Mouse (Mus musculus): ENCODE results near the gene Myl12a. TPM values are rescaled to one million over a fixed set of nuclear protein-coding genes. Genes with fewer than 3 reads are reported as not detected.
A peak's percentile ranks its signal among the peaks of the same experiment; 100 is the strongest.
"Not testable (repeated sequence)": the region's sequence is repeated elsewhere in the genome, so short reads cannot be mapped to it uniquely, and the experiment has no call there.

Myl12a gene
- polyA plus RNA-seq, 1 experiment, result 770 TPM

DNA sequence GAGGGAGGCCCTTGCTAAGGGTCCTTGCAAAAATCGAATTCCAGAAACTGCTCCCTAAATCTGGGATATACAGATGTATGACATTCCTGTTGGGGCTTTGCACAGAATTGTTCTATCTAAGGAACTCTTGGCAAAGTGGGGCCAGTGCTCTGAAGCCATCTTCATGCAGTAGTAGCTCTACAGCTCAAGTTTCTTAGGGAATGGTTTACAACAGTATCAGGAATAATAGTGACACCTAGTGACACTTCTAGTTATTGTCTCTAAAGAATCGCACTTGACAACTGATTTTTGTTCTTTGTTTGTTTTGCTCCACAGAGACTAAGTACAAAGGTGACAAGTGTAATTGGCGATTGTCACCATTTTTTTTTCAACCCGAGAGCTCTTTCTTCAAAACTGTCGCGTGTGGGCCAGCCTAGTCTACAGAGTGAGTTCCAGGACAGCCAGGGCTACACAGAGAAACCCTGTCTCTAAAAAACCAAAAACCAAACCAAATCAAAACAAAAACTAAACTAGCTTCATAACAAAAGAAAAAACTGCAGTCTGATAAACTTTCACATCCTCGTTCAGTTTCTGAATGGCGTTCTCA is 34.0 kb downstream of the Myl12a start:
- Histone ChIP-seq H3K27me3 (ENCODE audit: control insufficient read depth, insufficient read depth, insufficient read length) (no peaks in the 10 kb centered on the region), H3K36me3 (ENCODE audit: control insufficient read depth, insufficient read depth) (peaks cover 6% of the 10 kb centered on the region), H3K79me2 (ENCODE audit: control insufficient read depth, insufficient read depth) (no peaks in the 10 kb centered on the region), H3ac (ENCODE audit: control insufficient read depth, insufficient read length, low read depth) (no peak overlapping the region), H3K4me3 (ENCODE audit: insufficient read depth, poor library complexity, severe bottlenecking) (no peak overlapping the region), H3K79me3 (ENCODE audit: low read depth) (no peaks in the 10 kb centered on the region)
- peak; percentile 3 for TF ChIP-seq CTCF (IDR thresholded peaks at IDR 0.05; ENCODE audit: control insufficient read depth, insufficient read depth, insufficient read length)
- TF ChIP-seq MYOD1 (IDR thresholded peaks at IDR 0.05; ENCODE audit: control insufficient read depth, insufficient read length, low read depth), result no peak

DNA sequence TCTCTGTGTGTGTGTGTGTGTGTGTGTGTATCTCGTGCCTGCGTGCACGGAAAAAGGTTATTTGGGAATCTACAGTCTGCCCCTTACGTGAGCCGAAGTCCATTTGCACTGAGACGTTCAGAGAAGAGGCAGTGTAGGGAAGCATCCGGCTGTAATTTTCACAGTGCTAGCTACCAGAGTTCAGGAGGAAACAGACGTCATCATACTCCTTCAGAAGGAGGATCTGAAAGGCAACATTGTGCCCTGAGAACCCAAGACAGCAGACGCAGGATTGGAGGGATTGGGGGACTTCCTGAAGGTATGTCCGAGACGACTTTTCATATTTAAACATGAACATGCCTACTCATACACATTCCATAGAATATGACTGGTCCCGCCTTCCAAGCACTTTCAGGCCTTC is 35.0 kb downstream of the Myl12a start:
- Histone ChIP-seq H3K4me3 (ENCODE audit: insufficient read depth, poor library complexity, severe bottlenecking) (no peak overlapping the region), H3K27me3 (ENCODE audit: control insufficient read depth, insufficient read depth, insufficient read length) (no peaks in the 10 kb centered on the region), H3K79me3 (ENCODE audit: low read depth) (no peaks in the 10 kb centered on the region), H3K79me2 (ENCODE audit: control insufficient read depth, insufficient read depth) (no peaks in the 10 kb centered on the region), H3ac (ENCODE audit: control insufficient read depth, insufficient read length, low read depth) (no peak overlapping the region), H3K36me3 (ENCODE audit: control insufficient read depth, insufficient read depth) (no peaks in the 10 kb centered on the region)
- TF ChIP-seq CTCF (IDR thresholded peaks at IDR 0.05; ENCODE audit: control insufficient read depth, insufficient read depth, insufficient read length) (no peak), MAX (IDR thresholded peaks at IDR 0.05) (no peak), USF1 (IDR thresholded peaks at IDR 0.05; ENCODE audit: low read depth) (no peak)

DNA sequence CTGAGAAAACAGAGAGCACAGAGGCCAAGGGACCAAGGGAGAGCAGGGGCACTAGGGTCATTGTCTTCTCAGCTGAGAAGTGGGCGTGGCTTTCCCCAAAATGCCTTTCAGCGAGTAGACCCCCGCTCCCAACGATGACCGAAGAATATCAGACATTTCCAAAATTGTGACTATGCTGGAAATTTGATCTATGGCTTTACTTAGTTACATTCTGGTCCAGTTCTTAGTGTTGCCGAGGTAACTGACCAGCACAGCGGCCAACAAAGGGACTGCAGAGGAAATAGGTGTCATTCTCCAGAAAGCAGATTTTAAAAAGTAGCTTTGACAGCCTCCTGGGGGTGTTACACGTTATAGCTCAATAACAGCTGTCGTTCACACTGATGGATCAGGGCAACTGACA is 35.5 kb downstream of the Myl12a start:
- TF ChIP-seq MYOD1 (IDR thresholded peaks at IDR 0.05; ENCODE audit: control insufficient read depth, insufficient read length, low read depth) (no peak), MYOG (IDR thresholded peaks at IDR 0.05; ENCODE audit: control insufficient read depth, extremely low read depth, insufficient read length) (no peak), MAX (IDR thresholded peaks at IDR 0.05) (no peak), CTCF (IDR thresholded peaks at IDR 0.05; ENCODE audit: control insufficient read depth, insufficient read depth, insufficient read length) (no peak), FOSL1 (IDR thresholded peaks at IDR 0.05; ENCODE audit: insufficient read depth, low read length, poor library complexity, severe bottlenecking) (no peak), CEBPB (IDR thresholded peaks at IDR 0.05; ENCODE audit: low read depth) (no peak), USF1 (IDR thresholded peaks at IDR 0.05; ENCODE audit: low read depth) (no peak)
- no peaks in the 10 kb centered on the region for H3K27me3 ChIP-seq (ENCODE audit: control insufficient read depth, insufficient read depth, insufficient read length)
- no peak overlapping the region for H3ac ChIP-seq (ENCODE audit: control insufficient read depth, insufficient read length, low read depth)
- H3K36me3 ChIP-seq (ENCODE audit: control insufficient read depth, insufficient read depth), result no peaks in the 10 kb centered on the region
- no peak overlapping the region for H3K4me3 ChIP-seq (ENCODE audit: insufficient read depth, poor library complexity, severe bottlenecking)
- H3K79me2 ChIP-seq (ENCODE audit: control insufficient read depth, insufficient read depth), result no peaks in the 10 kb centered on the region
- H3K79me3 ChIP-seq (ENCODE audit: low read depth), result no peaks in the 10 kb centered on the region

DNA sequence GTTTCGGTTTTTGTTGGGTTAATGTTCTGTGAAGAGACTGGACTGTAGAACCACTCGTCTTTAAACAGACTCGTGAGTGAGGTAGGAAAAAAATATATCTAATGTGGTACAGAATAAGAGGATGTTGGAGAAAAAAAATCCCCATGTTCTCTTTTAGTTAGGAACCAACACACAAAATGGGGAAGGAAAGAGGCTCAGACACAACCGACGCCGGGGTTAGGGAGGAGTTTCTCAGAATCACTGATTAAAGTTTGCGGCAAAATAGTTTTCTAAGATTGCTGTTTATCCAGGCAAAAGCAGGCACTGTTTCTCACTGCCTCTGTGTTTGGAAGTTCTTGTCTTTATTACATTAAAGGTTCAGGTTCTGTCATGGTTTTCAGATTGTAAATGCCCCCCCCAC is 36.6 kb downstream of the Myl12a start:
- TF ChIP-seq MYOG (IDR thresholded peaks at IDR 0.05; ENCODE audit: control insufficient read depth, extremely low read depth, insufficient read length) (no peak), CTCF (IDR thresholded peaks at IDR 0.05; ENCODE audit: control insufficient read depth, insufficient read depth, insufficient read length) (no peak), MAX (IDR thresholded peaks at IDR 0.05) (no peak), CEBPB (IDR thresholded peaks at IDR 0.05; ENCODE audit: low read depth) (no peak), USF1 (IDR thresholded peaks at IDR 0.05; ENCODE audit: low read depth) (no peak), FOSL1 (IDR thresholded peaks at IDR 0.05; ENCODE audit: insufficient read depth, low read length, poor library complexity, severe bottlenecking) (no peak), MYOD1 (IDR thresholded peaks at IDR 0.05; ENCODE audit: control insufficient read depth, insufficient read length, low read depth) (no peak)
- H3K27me3 ChIP-seq (ENCODE audit: control insufficient read depth, insufficient read depth, insufficient read length), result no peaks in the 10 kb centered on the region
- H3ac ChIP-seq (ENCODE audit: control insufficient read depth, insufficient read length, low read depth), result no peak overlapping the region

DNA sequence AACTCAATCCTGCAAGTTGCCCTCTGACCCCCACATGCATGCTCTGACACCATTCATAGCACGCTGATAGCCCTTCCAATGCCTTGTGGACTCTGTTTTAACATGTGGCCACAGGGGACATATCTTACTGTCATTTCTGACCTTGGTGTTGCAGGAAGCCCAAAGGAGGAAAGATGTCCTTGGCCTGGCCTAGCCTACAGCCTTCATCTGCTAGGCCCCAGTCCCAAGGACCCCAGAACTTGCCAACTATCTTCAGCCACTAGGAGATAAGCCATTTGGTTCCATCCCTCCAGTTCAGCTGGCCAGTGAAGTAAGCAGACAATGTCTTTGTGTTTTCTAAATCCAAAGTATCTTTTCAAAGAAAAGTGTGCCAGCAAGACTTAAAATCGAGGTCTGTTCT is 37.4 kb downstream of the Myl12a start:
- Histone ChIP-seq H3K79me2 (ENCODE audit: control insufficient read depth, insufficient read depth) (no peaks in the 10 kb centered on the region), H3K79me3 (ENCODE audit: low read depth) (no peaks in the 10 kb centered on the region), H3ac (ENCODE audit: control insufficient read depth, insufficient read length, low read depth) (no peak overlapping the region), H3K4me3 (ENCODE audit: insufficient read depth, poor library complexity, severe bottlenecking) (no peak overlapping the region), H3K36me3 (ENCODE audit: control insufficient read depth, insufficient read depth) (no peaks in the 10 kb centered on the region), H3K27me3 (ENCODE audit: control insufficient read depth, insufficient read depth, insufficient read length) (no peaks in the 10 kb centered on the region)
- TF ChIP-seq MAX (IDR thresholded peaks at IDR 0.05) (no peak), USF1 (IDR thresholded peaks at IDR 0.05; ENCODE audit: low read depth) (no peak), CEBPB (IDR thresholded peaks at IDR 0.05; ENCODE audit: low read depth) (no peak), FOSL1 (IDR thresholded peaks at IDR 0.05; ENCODE audit: insufficient read depth, low read length, poor library complexity, severe bottlenecking) (no peak), CTCF (IDR thresholded peaks at IDR 0.05; ENCODE audit: control insufficient read depth, insufficient read depth, insufficient read length) (no peak), MYOD1 (IDR thresholded peaks at IDR 0.05; ENCODE audit: control insufficient read depth, insufficient read length, low read depth) (no peak), MYOG (IDR thresholded peaks at IDR 0.05; ENCODE audit: control insufficient read depth, extremely low read depth, insufficient read length) (no peak)

More for the DNA sequence above, 36.6 kb downstream of the Myl12a start:
- Histone ChIP-seq H3K79me2 (ENCODE audit: control insufficient read depth, insufficient read depth) (no peaks in the 10 kb centered on the region), H3K4me3 (ENCODE audit: insufficient read depth, poor library complexity, severe bottlenecking) (no peak overlapping the region), H3K36me3 (ENCODE audit: control insufficient read depth, insufficient read depth) (no peaks in the 10 kb centered on the region), H3K79me3 (ENCODE audit: low read depth) (no peaks in the 10 kb centered on the region)

DNA sequence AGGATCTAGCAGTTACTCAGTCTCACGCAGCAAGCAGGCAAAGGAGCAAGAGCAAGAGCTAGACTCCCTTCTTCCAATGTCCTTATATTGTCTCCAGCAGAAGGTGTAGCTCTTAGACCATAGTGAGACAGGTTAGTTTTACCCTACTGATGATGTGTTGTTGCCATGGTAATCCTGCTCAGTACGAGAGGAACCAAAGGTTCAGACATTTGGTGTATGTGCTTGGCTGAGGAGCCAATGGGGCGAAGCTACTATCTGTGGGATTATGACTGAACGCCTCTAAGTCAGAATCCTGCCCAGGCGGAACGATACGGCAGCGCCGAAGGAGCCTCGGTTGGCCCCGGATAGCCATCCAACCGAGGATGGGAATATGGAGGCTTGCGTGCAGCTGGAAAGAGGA is 39.1 kb downstream of the Myl12a start:
- not testable (repeated sequence) for H3K4me3 ChIP-seq (ENCODE audit: insufficient read depth, poor library complexity, severe bottlenecking); H3K79me3 ChIP-seq (ENCODE audit: low read depth); H3ac ChIP-seq (ENCODE audit: control insufficient read depth, insufficient read length, low read depth); H3K36me3 ChIP-seq (ENCODE audit: control insufficient read depth, insufficient read depth); H3K27me3 ChIP-seq (ENCODE audit: control insufficient read depth, insufficient read depth, insufficient read length); H3K79me2 ChIP-seq (ENCODE audit: control insufficient read depth, insufficient read depth)
